Mouse (Mus musculus): ENCODE results near the gene Thsd7a. TPM values are rescaled to one million over a fixed set of nuclear protein-coding genes. Genes with fewer than 3 reads are reported as not detected.
A peak's percentile ranks its signal among the peaks of the same experiment; 100 is the strongest.

Thsd7a gene
- polyA plus RNA-seq, 1 experiment from 2014 or later, result 6.4 TPM

- H3K4me2 ChIP-seq (ENCODE audit: low read length), result no peak overlapping the region
- DNase-seq (ENCODE audit: low spot score) (peak; percentile 70), ATAC-seq (replicated peaks; ENCODE audit: low FRiP score, low read depth) (no peak)
- H3K27ac ChIP-seq, result no peak overlapping the region
- TF ChIP-seq CTCF (IDR thresholded peaks at IDR 0.05; ENCODE audit: low read depth), result peak; percentile 81
- no peaks in the 10 kb centered on the region for H3K4me1 ChIP-seq (replicated peaks; ENCODE audit: insufficient read depth, low read length)
- H3K9ac ChIP-seq (ENCODE audit: low read depth, low read length), result no peak overlapping the region
- no peaks in the 10 kb centered on the region for H3K36me3 ChIP-seq (ENCODE audit: insufficient read depth, low read length)
- H3K4me3 ChIP-seq (replicated peaks; ENCODE audit: low read depth, low read length), result no peak overlapping the region
- no peaks in the 10 kb centered on the region for H3K27me3 ChIP-seq (ENCODE audit: insufficient read depth, low read length)
- H3K9me3 ChIP-seq (replicated peaks; ENCODE audit: low read length), result no peaks in the 10 kb centered on the region
- 33% methylated on average over 7 of the region's 7 CpGs for WGBS
Measured at GRCm38 (mm10) chr6:12315070-12315909, 433.9 kb downstream of the Thsd7a start.

- no peaks in the 10 kb centered on the region for H3K9me3 ChIP-seq (replicated peaks; ENCODE audit: low read length)
- no peak overlapping the region for H3K4me3 ChIP-seq (replicated peaks; ENCODE audit: low read depth, low read length)
- DNase-seq (ENCODE audit: low spot score) (no peak), ATAC-seq (replicated peaks; ENCODE audit: low FRiP score, low read depth) (no peak)
- TF ChIP-seq CTCF (IDR thresholded peaks at IDR 0.05; ENCODE audit: low read depth), result no peak
- H3K27me3 ChIP-seq (ENCODE audit: insufficient read depth, low read length), result no peaks in the 10 kb centered on the region
- no peaks in the 10 kb centered on the region for H3K4me1 ChIP-seq (replicated peaks; ENCODE audit: insufficient read depth, low read length)
- no peak overlapping the region for H3K4me2 ChIP-seq (ENCODE audit: low read length)
- H3K36me3 ChIP-seq (ENCODE audit: insufficient read depth, low read length), result no peaks in the 10 kb centered on the region
- WGBS, result 85% methylated on average over 2 of the region's 2 CpGs
- no peak overlapping the region for H3K9ac ChIP-seq (ENCODE audit: low read depth, low read length)
- H3K27ac ChIP-seq, result no peak overlapping the region
Measured at GRCm38 (mm10) chr6:12307502-12307901, 441.7 kb downstream of the Thsd7a start.

DNA sequence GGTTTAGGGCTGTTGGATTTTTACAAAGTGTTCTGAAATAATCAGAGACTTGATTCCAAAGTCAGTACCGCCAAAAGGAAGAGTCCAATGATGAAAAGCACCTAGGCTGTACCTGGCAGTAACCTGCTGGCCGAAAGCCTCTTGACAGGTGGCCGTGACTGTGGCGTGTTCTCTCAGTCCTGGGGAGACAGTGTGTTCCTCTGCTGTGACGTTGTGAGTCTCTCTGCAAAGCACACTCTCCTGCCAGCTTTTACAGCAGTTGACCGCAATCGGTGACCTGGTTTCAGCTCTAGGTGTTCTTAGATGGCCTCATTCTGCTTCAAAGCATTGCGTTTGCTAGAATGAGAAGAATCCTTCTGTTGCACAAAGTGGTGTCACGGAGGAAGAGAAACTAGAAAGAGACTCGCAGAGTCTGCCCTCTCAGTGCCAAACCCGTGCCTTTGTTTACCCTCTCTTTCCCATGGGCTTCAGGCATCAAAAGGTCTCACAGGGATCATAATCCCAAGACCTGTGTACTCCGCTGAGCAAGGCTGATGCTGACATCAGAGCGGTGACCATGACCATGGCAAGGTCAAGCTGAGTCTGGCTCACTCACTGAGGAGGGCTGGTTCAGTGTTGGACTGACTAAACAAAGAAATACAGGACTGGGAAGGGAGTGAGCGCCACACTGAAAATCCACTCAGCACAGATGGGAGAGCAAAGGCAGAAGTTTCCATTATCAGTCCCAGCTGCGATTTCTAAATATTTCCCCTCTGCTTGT is 486.4 kb downstream of the Thsd7a start:
- H3K4me1 ChIP-seq (replicated peaks; ENCODE audit: insufficient read depth, low read length), result no peaks in the 10 kb centered on the region
- ATAC-seq (replicated peaks; ENCODE audit: low FRiP score, low read depth) (no peak), DNase-seq (ENCODE audit: low spot score) (no peak)
- H3K4me2 ChIP-seq (ENCODE audit: low read length), result no peak overlapping the region
- 75% methylated on average over 15 of the region's 15 CpGs for WGBS
- H3K9me3 ChIP-seq (replicated peaks; ENCODE audit: low read length), result no peaks in the 10 kb centered on the region
- TF ChIP-seq CTCF (IDR thresholded peaks at IDR 0.05; ENCODE audit: low read depth), result no peak
- H3K4me3 ChIP-seq (replicated peaks; ENCODE audit: low read depth, low read length), result no peak overlapping the region
- H3K27me3 ChIP-seq (ENCODE audit: insufficient read depth, low read length), result no peaks in the 10 kb centered on the region
- no peak overlapping the region for H3K27ac ChIP-seq
- no peaks in the 10 kb centered on the region for H3K36me3 ChIP-seq (ENCODE audit: insufficient read depth, low read length)
- no peak overlapping the region for H3K9ac ChIP-seq (ENCODE audit: low read depth, low read length)

All from kidney, postnatal 0 days (tissue).